Mouse (Mus musculus) frontal cortex, postnatal 25 days (tissue): ENCODE data around the gene Lrrc51.

Experiments used
- DNase-seq, 2 experiments: peaks; one replicate each; pipeline ENCODE4 v3.0.0; 2022; ENCODE audit warnings: low spot score in 2 of 2

Lrrc51 gene

GRCm38 (mm10) chr7:101884160-101884559 lies 49.5 kb downstream of the Lrrc51 start:
- no peak for DNase-seq

- DNase-seq, result no peak
These were observed 51.1 kb downstream of the Lrrc51 start for GRCm38 (mm10) chr7:101882413-101883154.

- DNase-seq, result no peak
These were observed 52.8 kb downstream of the Lrrc51 start for GRCm38 (mm10) chr7:101880855-101881254.

- DNase-seq, result no peak
These were observed 57.7 kb downstream of the Lrrc51 start for GRCm38 (mm10) chr7:101875978-101876377.

- no peak for DNase-seq
These were observed 62.4 kb downstream of the Lrrc51 start for GRCm38 (mm10) chr7:101871296-101871695.

- no peak for DNase-seq
These were observed 63.1 kb downstream of the Lrrc51 start, which contains the start of gene Folr1 for GRCm38 (mm10) chr7:101870629-101871028. Gene Folr1 (minus strand): TSS chr7:101870788.

GRCm38 (mm10) chr7:101869163-101869500 lies 64.6 kb downstream of the Lrrc51 start:
- no peak for DNase-seq

- no peak for DNase-seq
These were observed 65.2 kb downstream of the Lrrc51 start for GRCm38 (mm10) chr7:101868241-101869162.

GRCm38 (mm10) chr7:101867482-101867881 lies 66.2 kb downstream of the Lrrc51 start:
- DNase-seq, result no peak

GRCm38 (mm10) chr7:101866491-101867265 lies 67.0 kb downstream of the Lrrc51 start:
- DNase-seq, result no peak

GRCm38 (mm10) chr7:101863415-101863814 lies 70.3 kb downstream of the Lrrc51 start, which contains the start of gene Anapc15:
Gene Anapc15 (plus strand): TSS chr7:101863715.
- DNase-seq, result no peak
